Mouse (Mus musculus): ENCODE results near the gene Ksr1. TPM values are rescaled to one million over a fixed set of nuclear protein-coding genes. Genes with fewer than 3 reads are reported as not detected.

Gene Ksr1
- polyA plus RNA-seq, 1 experiment from 2014 or later = 3.2 TPM

DNA sequence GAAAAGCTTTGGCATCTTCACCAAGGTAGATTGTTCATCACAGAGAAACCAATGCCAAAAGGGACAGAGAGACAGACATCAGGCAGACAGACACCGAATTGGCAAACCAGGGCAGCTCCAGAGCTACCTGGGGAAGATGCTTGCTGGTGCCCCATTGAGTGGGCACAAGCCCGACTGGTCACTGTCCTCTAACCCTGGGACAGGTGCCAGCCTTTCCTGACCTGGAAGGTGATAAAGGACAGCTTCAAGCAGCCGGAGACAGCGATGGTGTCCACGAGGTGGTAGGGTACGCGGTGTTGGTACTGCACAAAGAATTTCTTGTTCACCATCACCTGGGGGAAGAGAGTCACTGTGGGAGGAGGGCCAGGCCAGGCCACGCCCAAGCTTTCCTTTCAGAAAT lies 175.1 kb downstream of the Ksr1 start:
- 81% methylated on average over 8 of the region's 8 CpGs for WGBS
- ATAC-seq (ENCODE audit: insufficient read depth, low FRiP score) = no peak
- no peaks in the 10 kb centered on the region for H3K27me3 ChIP-seq (ENCODE audit: control insufficient read depth, insufficient read depth, low read length)

DNA sequence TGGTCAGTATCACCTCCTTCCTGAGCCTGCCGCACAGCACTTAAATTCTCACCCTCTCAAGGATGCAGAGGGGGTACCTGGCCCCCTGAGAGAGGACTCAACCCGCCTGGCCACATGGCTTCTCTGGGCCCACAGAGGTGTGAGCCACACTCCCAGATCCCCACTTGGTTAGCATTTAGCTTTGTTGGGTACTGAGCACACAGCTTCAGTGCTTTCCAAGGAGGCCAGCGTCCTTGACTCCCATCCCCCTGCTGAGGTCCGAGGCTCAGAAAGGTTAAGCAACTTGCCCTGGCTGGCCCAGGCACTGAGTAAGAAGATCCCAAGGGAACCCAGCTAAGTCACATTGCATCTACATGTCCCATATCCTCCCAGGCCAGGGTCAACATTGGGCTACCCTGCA lies 178.1 kb downstream of the Ksr1 start:
- Histone ChIP-seq H3K27me3 (ENCODE audit: control insufficient read depth, insufficient read depth, low read length) (no peaks in the 10 kb centered on the region), H3K27ac (ENCODE audit: low read length) (no peak overlapping the region), H3K9ac (ENCODE audit: low read length) (no peak overlapping the region), H3K4me1 (ENCODE audit: control insufficient read depth, insufficient read depth, low read length) (peaks cover 6% of the 10 kb centered on the region; the same call in 1 of the 2 replicates), H3K9me3 (replicated peaks; ENCODE audit: control insufficient read depth, low read length) (no peaks in the 10 kb centered on the region), H3K36me3 (ENCODE audit: control insufficient read depth, insufficient read depth, low read length) (no peaks in the 10 kb centered on the region), H3K4me2 (ENCODE audit: low read depth, low read length) (no peak overlapping the region), H3K4me3 (replicated peaks; ENCODE audit: low read length) (no peak overlapping the region)
- no peak for ATAC-seq (ENCODE audit: insufficient read depth, low FRiP score)
- WGBS = 72% methylated on average over 4 of the region's 4 CpGs

More for the DNA sequence above, 175.1 kb downstream of the Ksr1 start:
- no peak overlapping the region for H3K4me3 ChIP-seq (replicated peaks; ENCODE audit: low read length)
- H3K4me2 ChIP-seq (ENCODE audit: low read depth, low read length) = no peak overlapping the region
- H3K9me3 ChIP-seq (replicated peaks; ENCODE audit: control insufficient read depth, low read length) = no peaks in the 10 kb centered on the region
- peaks cover 6% of the 10 kb centered on the region; the same call in 1 of the 2 replicates for H3K4me1 ChIP-seq (ENCODE audit: control insufficient read depth, insufficient read depth, low read length)
- no peak overlapping the region for H3K27ac ChIP-seq (ENCODE audit: low read length)
- no peak overlapping the region for H3K9ac ChIP-seq (ENCODE audit: low read length)
- no peaks in the 10 kb centered on the region for H3K36me3 ChIP-seq (ENCODE audit: control insufficient read depth, insufficient read depth, low read length)

DNA sequence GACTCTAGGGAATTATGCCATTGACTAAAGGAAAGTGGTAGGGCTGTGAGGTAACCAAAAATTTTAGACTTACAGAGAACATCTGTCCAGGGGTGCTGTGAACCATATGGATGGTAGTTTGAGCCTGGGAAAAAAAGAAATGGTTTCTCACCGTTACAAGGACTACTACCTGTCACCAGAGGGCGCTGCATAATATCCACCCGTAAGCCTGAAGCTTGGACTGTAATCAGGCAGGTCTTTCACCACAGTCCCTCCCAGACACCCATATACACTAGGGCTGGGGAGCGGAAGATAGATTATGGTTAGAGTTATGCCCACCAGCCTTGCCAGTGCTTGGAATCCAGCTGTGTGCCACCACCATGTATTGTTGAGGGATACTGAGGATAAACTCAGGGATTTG lies 178.8 kb downstream of the Ksr1 start:
- Histone ChIP-seq H3K9ac (ENCODE audit: low read length) (no peak overlapping the region; the same call in 1 of the 2 replicates), H3K4me3 (replicated peaks; ENCODE audit: low read length) (no peak overlapping the region), H3K27me3 (ENCODE audit: control insufficient read depth, insufficient read depth, low read length) (no peaks in the 10 kb centered on the region), H3K4me2 (ENCODE audit: low read depth, low read length) (no peak overlapping the region), H3K9me3 (replicated peaks; ENCODE audit: control insufficient read depth, low read length) (no peaks in the 10 kb centered on the region), H3K4me1 (ENCODE audit: control insufficient read depth, insufficient read depth, low read length) (no peaks in the 10 kb centered on the region), H3K27ac (ENCODE audit: low read length) (no peak overlapping the region), H3K36me3 (ENCODE audit: control insufficient read depth, insufficient read depth, low read length) (no peaks in the 10 kb centered on the region)
- WGBS = 24% methylated on average over 4 of the region's 4 CpGs
- peak; percentile 45; the same call in 1 of the 2 replicates for ATAC-seq (ENCODE audit: insufficient read depth, low FRiP score)

Other genes with a start within 250 kb of the Ksr1 start
- 1.3 and 1.6 TPM in 2 replicates for gene Nos2, start 225.6 kb downstream of the Ksr1 start, polyA plus RNA-seq (2015; fragmentation: Nextera tagmentation; extraction: Ambion mirVana)
- 84.2 and 104 TPM in 2 replicates for gene Lgals9, start 161.5 kb downstream of the Ksr1 start, polyA plus RNA-seq (2015; fragmentation: Nextera tagmentation; extraction: Ambion mirVana)
- gene Wsb1, start 108.3 kb upstream of the Ksr1 start, polyA plus RNA-seq (2015; fragmentation: Nextera tagmentation; extraction: Ambion mirVana) = 188 and 192 TPM in 2 replicates
- gene Gm9964, start 150.5 kb upstream of the Ksr1 start, polyA plus RNA-seq (2015; fragmentation: Nextera tagmentation; extraction: Ambion mirVana) = not detected in 2 replicates
- 3.2 and 4.1 TPM in 2 replicates for gene Nf1, start 193.3 kb upstream of the Ksr1 start, polyA plus RNA-seq (2015; fragmentation: Nextera tagmentation; extraction: Ambion mirVana)

Data from stomach, embryonic 16.5 days (tissue).